Mouse (Mus musculus) myocyte (in vitro differentiated cells): ENCODE measurements around the gene Srsf12. TPM values are rescaled to one million over a fixed set of nuclear protein-coding genes. Genes with fewer than 3 reads are reported as not detected.

Experiments
- H3K27me3 ChIP-seq: one replicate; pipeline ENCODE4 v1.6.1; 2011; ENCODE audit not compliant: control insufficient read depth, insufficient read depth, insufficient read length
- H3K36me3 ChIP-seq: one replicate; pipeline ENCODE4 v1.6.1; 2011; ENCODE audit not compliant: control insufficient read depth, insufficient read depth
- H3K4me2 ChIP-seq: one replicate; pipeline ENCODE4 v1.6.1; 2011; ENCODE audit warnings: low read depth, control low read depth
- H3K4me3 ChIP-seq: one replicate; pipeline ENCODE4 v1.5.1; 2011; ENCODE audit warnings: mild to moderate bottlenecking, control low read depth, moderate library complexity
- H3K79me2 ChIP-seq: one replicate; pipeline ENCODE4 v1.6.1; 2011; ENCODE audit not compliant: control insufficient read depth, insufficient read depth
- H3ac ChIP-seq: one replicate; pipeline ENCODE4 v1.6.1; 2011; ENCODE audit not compliant: control insufficient read depth, insufficient read length
- CEBPB ChIP-seq: IDR thresholded peaks from 2 replicates; pipeline ENCODE4 v1.6.1; 2011; ENCODE audit warnings: mild to moderate bottlenecking, moderate library complexity; ENCODE audit not compliant: poor library complexity, insufficient read depth, severe bottlenecking
- E2F4 ChIP-seq: IDR thresholded peaks from one replicate; pipeline ENCODE4 v1.6.1; 2011; ENCODE audit warnings: mild to moderate bottlenecking, control low read depth, moderate library complexity; ENCODE audit not compliant: insufficient read depth
- MAX ChIP-seq: IDR thresholded peaks from one replicate; pipeline ENCODE4 v1.6.1; 2011; ENCODE audit warnings: low read depth, mild to moderate bottlenecking, control low read depth
- MYOD1 ChIP-seq, 3 experiments: IDR thresholded peaks; one replicate each; pipeline ENCODE4 v1.6.1; 2011; ENCODE audit warnings: control low read depth in 2 of 3, low read depth in 2 of 3, mild to moderate bottlenecking in 2 of 3, moderate library complexity in 1 of 3; ENCODE audit not compliant: insufficient read length in 2 of 3, control insufficient read depth in 1 of 3
- MYOG ChIP-seq, 3 experiments: IDR thresholded peaks; one replicate each; pipeline ENCODE4 v1.6.1; 2011; ENCODE audit warnings: control low read depth in 2 of 3, low read depth in 2 of 3, mild to moderate bottlenecking in 2 of 3; ENCODE audit not compliant: insufficient read length in 2 of 3, control insufficient read depth in 1 of 3, insufficient read depth in 1 of 3
- POLR2A ChIP-seq: IDR thresholded peaks from one replicate; pipeline ENCODE4 v1.6.1; 2011; ENCODE audit warnings: low read depth, mild to moderate bottlenecking, control low read depth, moderate library complexity; ENCODE audit not compliant: insufficient read length
- POLR2AphosphoS2 ChIP-seq: IDR thresholded peaks from one replicate; pipeline ENCODE4 v1.6.1; 2011; ENCODE audit warnings: low read depth, control low read depth; ENCODE audit not compliant: insufficient read length
- REST ChIP-seq: IDR thresholded peaks from one replicate; pipeline ENCODE4 v1.6.1; 2011; ENCODE audit warnings: mild to moderate bottlenecking, control low read depth, moderate library complexity; ENCODE audit not compliant: insufficient read depth, insufficient read length
- SRF ChIP-seq: IDR thresholded peaks from one replicate; pipeline ENCODE4 v1.6.1; 2011; ENCODE audit warnings: low read depth; ENCODE audit not compliant: control insufficient read depth, insufficient read length
- TCF12 ChIP-seq: IDR thresholded peaks from one replicate; pipeline ENCODE4 v1.6.1; 2011; ENCODE audit warnings: mild to moderate bottlenecking, control low read depth; ENCODE audit not compliant: poor library complexity, insufficient read depth, severe bottlenecking
- TCF3 ChIP-seq: IDR thresholded peaks from one replicate; pipeline ENCODE4 v1.6.1; 2011; ENCODE audit warnings: low read depth, control low read depth; ENCODE audit not compliant: insufficient read length
- USF1 ChIP-seq: IDR thresholded peaks from one replicate; pipeline ENCODE4 v1.6.1; 2011; ENCODE audit warnings: low read depth, mild to moderate bottlenecking, control low read depth, moderate library complexity
- polyA plus RNA-seq: library from polyadenylated mRNA; unstranded; fragments of >200 nt; fragmentation: generic; extraction: Trizol; gene quantifications from one replicate; pipeline ENCODE4 v1.2.1, GENCODE M21; 2012; ENCODE audit warnings: missing spikeins

The Srsf12 gene
- polyA plus RNA-seq, 1 experiment: not detected

- Histone ChIP-seq H3K4me3 (no peak overlapping the region), H3K36me3 (no peaks in the 10 kb centered on the region), H3K79me2 (no peaks in the 10 kb centered on the region), H3K4me2 (no peak overlapping the region), H3K27me3 (no peaks in the 10 kb centered on the region), H3ac (no peak overlapping the region)
- TF ChIP-seq USF1 (no peak), TCF12 (no peak), MAX (no peak), SRF (no peak), E2F4 (no peak), REST (no peak), POLR2A (no peak), MYOD1 (IDR thresholded peaks at IDR 0.05; ENCODE audit: control insufficient read depth in 1 of 3, insufficient read length in 2 of 3, low read depth in 2 of 3) (no peak), POLR2AphosphoS2 (no peak), MYOG (IDR thresholded peaks at IDR 0.05; ENCODE audit: control insufficient read depth in 1 of 3, insufficient read depth in 1 of 3, insufficient read length in 2 of 3, low read depth in 2 of 3) (no peak), CEBPB (no peak), TCF3 (no peak)
These were observed 73.3 kb downstream of the Srsf12 start for GRCm38 (mm10) chr4:33281891-33282685.

Other genes starting within 250 kb of the Srsf12 start
- 7.9 TPM for gene Rragd, start 226.0 kb upstream of the Srsf12 start, polyA plus RNA-seq
- 31.4 TPM for gene Ube2j1, start 177.6 kb upstream of the Srsf12 start, polyA plus RNA-seq
- gene Gabrr2, start 146.0 kb upstream of the Srsf12 start, polyA plus RNA-seq: 0.48 TPM
- gene Gabrr1, start 76.5 kb upstream of the Srsf12 start, polyA plus RNA-seq: not detected
- not detected for gene Pm20d2, start 19.3 kb upstream of the Srsf12 start, polyA plus RNA-seq
- 37.1 TPM for gene Pnrc1, start 81.2 kb downstream of the Srsf12 start, polyA plus RNA-seq
- gene Rngtt, start 101.3 kb downstream of the Srsf12 start, polyA plus RNA-seq: 4.9 TPM